Mouse (Mus musculus) embryo, embryonic 11.5 days (tissue): Measurements from ENCODE around the gene Fgf8.

Experiments
- DNase-seq: peaks from one replicate; pipeline ENCODE4 v3.0.0-alpha.2; 2012; ENCODE audit warnings: low read depth, low spot score

Fgf8 gene

DNA sequence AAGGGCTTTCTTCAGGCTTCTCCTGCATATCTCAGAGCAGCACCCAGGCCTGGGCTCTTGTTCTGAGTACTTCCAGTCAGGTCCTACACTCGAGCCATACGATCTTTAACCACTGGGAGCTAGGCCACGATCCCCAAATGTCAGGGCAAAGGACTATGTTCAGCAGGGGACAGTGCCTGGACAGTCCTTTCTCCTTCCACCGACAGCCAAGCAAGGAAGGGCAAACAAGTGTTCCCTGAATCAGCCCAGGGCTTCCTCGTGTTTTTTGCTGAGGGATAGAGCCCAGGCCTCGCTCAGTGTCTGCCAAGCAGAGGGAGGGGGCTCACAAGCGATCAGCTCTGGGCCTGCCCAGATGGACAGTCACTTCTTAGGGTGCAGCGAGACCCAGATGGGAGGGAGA, 12.7 kb downstream of the Fgf8 start:
- no peak for DNase-seq

DNA sequence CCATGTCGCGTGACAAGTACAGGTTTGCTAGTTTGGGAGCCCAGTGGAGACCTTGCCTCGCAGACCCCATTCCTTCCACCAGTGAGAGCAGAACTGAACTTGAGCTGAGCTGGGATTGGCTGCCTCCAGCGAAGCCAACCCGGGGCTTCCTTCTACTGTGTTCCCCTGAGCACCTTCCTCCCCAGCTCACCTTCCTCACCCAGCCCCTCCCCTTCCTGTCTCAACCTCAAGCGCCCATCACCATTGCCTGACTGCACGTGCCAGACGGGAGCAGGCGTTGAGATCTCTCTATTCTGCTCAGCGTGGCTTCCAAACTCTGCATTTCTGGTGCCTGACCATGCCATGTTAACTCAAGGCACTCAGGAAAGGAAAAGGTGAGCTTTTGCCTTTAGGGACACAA, 15.5 kb downstream of the Fgf8 start:
- DNase-seq = no peak

DNA sequence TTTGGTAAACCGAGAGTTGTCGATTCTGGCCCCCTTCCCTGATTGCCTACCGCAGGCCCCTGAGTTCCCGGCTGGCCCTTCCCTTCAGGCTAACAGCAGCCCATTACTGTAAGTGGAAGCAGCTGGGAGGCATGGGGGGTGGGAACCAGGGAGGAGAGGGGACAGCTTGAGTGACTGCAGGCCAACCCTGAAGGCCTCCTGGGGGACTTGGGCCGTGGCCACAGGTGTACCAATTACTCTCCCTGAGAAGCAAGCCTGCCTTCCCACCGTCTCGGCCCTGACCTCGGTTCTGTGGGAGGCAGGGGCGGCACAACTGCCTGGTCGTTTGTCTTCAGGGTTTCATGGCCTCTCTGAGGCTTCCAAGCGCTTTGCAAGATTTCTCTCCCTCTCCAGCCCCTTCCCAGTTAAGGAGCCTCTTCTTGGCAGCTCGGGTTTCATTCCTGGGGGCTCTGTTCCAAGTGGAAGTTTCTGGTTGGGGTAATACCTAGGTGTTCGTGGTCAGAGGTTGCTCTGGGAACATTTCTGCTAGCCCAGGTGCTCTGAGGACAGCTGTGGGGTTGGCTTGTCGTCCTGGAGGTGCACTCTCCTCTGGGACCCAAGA, 16.9 kb downstream of the Fgf8 start:
- no peak for DNase-seq

DNA sequence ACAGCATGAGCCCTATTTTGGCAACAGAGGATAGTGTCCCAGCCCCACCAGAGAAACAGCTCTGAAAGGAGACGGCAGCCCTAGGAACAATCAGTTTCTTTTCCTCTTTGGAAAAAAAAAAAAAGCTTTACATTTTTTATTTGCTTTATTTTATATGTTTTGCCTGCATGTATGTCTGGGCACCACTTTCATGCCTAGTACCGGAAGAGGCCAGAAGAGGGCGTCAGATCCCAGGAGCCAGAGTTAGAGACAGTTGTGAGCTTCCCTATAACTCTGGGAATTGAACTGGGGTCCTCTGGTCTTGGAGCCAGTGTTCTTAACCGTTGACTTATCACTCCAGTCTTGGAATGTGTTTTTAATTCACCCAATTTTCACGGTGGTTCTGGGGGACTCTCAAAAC, 20.5 kb downstream of the Fgf8 start:
- no peak for DNase-seq

DNA sequence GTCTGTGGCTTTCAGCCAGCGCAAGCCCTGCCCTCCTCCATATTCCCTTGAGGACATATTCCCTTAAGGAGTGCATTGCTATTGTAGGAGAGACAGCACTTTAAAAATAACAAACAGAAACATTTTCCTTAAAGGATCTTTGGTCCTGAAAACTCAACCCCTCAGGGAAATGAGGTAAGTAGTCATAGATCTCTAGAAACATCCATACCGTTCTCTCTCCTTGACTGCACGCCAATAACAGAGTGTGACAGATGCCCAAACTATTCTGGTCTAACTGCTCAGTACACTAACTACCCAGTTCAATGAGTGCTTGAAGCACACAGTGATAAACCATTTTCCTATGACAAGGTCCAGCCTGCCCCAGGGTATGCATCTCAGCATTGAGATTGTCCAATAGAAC, 24.4 kb downstream of the Fgf8 start:
- DNase-seq = no peak

DNA sequence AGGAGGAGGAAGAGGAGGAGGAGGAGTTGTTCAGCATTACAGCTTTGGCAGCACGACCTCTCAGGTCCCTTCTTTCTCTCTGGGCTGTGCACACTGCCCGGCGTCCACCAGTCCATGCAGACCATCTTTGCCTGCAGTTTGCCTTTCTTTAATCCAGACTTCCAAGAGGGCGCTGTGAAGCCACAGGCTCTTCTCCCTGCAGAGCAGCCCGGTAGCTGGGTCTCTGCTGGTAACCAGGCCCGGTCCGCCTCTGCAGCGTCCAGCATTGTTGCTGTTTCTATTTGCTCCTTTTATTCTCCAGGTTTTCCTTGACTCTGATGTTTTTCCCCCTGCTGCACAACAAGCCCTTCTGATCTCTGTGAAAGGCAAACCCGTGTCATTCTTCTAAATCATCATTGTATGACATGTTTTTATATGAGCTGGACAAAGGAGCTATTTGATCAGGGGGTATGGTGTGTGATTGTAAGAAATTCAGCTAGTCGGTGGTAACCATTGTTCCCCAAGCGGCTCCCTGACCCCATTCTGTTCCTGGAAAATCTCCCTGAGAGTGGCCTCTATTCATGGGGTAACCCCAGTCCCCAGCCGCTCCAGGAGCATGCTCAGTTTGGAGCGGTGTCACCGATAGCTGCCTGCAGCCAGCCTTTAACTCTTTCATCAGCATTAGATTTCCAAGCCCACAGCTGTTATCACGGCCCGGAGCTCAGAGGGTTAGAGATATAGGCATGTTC, 25.1 kb downstream of the Fgf8 start:
- no peak for DNase-seq

DNA sequence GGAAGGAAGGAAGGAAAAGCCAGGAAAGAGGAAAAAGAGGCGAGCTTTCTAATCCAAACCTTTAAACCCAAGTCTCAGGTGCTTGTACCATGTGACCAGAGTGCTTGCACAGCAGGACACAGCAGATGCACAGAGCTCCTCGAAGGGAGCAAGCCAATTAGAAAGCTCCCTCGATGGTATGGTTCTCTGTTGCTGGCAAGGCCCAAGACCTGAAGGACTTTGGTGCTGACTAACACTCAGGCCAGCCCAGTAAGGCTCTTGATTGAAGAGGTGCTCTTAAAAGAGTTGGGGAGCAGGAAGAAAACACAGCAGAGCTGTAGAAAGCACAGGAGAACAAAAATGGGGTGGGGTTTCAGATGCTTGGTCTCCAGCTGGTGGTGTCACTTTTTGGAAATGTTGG, 34.0 kb downstream of the Fgf8 start:
- no peak for DNase-seq

DNA sequence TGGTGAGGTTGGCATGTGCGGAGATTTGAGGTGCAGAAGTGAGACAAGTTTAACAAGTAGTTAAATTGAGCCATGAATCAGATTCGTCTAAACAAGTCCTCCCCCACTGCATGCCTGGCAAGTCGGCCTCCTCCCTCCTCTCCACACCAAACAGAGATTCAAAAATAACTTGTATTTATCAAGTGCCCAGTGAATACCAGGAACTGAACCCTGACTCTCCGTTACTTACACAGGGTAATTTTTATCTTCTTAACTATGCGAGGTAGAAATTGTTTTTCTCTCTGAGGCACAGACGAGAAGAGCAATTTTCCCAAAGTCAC, 46.5 kb downstream of the Fgf8 start:
- DNase-seq = no peak

DNA sequence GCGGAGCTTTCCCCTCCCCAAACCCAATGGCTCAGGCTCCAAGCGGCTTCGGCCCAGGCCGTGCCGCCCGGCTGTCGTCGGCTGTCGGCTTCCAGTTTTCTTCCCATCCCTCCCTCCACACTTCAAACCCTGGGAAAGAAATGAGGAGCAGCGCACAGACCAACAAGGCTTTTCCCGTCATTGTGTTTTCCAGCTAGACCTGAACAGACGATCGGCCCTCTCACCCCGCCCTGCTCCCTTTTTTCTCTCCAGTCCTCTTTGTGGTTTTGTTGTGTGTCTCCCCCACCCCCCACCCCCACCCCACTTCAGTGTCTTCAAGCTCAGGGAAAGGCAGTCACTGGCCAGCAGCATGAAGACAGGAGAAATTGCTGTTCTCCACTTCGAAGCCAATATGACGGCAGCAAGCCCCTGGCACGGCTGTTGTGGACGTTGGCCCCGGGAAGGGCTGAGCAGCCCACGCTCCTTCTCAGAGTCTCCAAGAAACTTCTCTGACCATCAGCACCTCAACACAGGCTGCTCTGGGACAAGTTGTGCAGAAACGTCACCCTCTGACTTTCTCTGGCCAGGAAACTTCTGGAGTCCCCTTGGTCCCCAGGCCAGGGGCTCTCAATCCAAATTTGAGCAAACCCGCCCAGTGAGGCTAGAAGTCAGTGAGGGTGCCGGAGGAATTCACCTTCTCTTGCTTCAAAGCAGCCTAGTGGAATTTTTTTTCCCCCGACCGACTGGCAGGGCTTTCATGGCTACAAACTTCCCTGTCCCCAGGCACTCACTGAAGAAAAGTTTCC, 47.0 kb downstream of the Fgf8 start:
- no peak for DNase-seq

DNA sequence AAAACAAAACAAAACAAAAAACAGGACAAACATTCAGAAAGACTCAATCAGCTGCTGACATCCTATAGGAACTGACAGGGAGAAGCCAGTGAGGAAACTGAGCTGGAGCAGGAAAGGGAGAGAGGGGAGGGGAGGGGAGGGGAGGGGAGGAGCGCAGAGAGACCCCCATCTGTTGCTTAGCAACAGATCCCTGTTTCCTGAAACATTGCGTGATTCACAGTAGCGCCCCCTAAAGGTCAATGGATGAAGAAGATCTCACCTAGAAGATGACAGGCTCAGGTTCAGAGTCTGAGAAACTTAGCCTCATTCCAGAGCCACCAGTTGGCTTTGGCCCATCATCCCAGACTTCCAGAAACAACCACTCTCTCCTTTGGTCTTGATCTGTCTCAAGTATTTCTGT, 48.7 kb downstream of the Fgf8 start:
- no peak for DNase-seq

DNA sequence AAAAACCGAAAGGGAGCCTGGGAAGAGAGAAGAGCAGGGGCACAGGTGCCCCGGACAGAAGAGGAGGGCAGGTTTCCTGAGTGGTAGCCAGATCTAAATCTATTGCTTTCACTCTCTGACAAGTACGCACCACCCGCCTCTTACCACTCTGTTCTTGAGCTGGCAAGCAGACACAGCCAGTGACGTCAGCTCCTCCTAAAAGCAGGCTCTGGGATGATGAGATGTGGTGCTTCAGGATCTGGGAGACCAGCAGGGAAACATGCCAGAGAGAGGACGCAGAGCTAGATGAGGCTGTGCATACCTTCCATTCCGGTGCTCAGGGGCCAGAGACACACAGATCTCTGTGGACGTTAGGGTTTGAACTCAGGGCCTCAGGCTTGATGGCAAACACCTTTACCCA, 50.5 kb downstream of the Fgf8 start:
- no peak for DNase-seq

DNA sequence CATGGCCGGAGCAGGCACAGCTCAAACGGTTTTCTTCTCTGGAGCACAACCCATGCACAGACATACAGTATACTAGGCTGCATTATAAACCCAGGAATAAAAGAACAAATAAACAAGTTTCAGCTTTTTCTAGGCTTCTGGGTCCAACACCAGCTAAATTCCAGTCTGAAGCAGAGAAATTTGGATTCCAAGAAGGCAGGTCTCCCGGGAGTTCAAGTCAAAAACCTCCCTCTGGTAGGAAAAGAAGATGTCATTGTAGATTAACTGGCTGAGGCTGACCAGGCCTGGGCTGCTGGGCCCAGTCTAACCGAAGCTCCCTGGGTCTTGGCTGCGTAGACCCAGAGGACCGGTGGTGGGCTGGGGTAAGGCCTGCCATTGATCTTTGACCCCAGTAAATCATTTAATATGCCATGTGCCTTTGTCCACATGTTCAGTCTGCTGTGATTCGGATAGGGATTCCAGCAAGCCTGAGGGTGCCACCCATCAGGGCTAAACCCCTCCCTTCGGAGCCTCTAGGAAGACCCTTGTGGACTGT, 51.6 kb downstream of the Fgf8 start:
- DNase-seq = no peak

DNA sequence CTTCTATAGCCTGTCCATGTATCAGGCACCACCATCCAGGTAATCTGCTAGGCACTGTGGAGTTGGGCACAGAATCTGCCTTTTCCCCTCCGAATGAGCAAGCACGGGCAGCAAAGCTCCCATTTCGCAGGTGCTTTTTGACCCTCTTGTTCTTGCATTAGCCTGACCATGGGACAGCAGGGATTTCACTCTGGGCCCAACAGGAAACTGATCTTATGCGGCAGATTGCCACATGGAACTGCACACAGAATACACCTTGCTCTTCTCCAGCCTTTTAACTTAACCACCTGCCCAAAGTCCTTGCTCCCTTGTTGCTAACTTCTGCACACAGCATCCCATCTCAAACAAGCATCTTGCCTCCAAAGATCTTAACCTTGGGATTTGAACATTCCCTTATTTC, 55.7 kb downstream of the Fgf8 start:
- no peak for DNase-seq
